Mouse (Mus musculus): ENCODE results near the gene Tenm1. TPM values are rescaled to one million over a fixed set of nuclear protein-coding genes. Genes with fewer than 3 reads are reported as not detected.

Gene Tenm1
- 0.39 and 0.49 TPM in 2 replicates for polyA plus RNA-seq (2015; fragmentation: Nextera tagmentation; extraction: Ambion mirVana)

DNA sequence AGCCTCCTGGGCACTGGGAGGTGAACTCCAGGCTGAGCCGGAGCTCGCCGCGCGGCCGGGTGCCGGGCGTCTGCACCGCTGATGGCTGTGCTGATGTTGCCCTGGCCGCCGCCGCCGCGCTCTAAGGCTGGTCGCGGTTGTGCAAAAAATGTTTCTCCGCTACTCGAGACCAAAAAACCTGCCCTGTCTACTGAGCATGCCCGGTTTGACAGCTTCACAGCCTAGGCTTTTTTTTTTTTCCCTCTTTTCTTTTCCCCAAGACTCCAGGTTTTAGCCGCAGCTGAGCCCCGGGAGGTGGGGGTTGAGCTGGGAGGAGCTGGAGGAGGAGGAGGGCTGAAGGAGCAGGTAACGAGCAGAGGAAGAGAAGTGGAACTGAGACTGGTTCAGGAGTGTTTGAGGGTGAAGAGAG, at the start of gene Tenm1:
Gene Tenm1 (minus strand): TSS at position 272 of the 409 bp plus-strand sequence.

GRCm38 (mm10) chrX:42502291-42503043, 926.5 kb downstream of the Tenm1 start, which contains the start of gene Sh2d1a:
TSS of gene Sh2d1a (plus strand) at chrX:42502453.

DNA sequence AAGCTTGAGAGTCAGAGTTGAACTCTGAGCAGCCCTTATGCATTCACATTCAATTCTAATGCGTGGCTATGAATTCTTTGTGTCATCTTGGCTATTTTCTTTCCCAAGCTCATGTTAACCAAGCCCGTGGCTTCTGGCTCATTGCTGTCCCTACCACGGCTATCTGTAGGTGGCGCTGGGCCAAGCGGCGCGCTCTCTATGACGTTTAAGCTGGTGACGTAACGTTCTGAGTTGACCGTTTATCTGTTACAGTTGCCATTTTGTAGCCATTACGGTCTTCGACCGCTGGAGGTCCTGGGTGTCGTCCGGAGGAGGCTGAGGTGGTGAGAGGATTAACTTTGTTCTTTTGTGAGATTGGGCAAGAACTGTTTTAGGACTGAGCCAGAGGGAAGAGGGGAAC, 939.5 kb downstream of the Tenm1 start, which contains the start of gene Tex13c2:
Gene Tex13c2 (plus strand): TSS at position 246 of the 400 bp plus-strand sequence.

Other genes with a start within 250 kb of the Tenm1 start
- gene Tex13c1, start 162.0 kb upstream of the Tenm1 start, polyA plus RNA-seq (2015; fragmentation: Nextera tagmentation; extraction: Ambion mirVana), result not detected in 2 replicates